Comparison of ENCODE assay signal across 9 mouse cellular contexts in genomic region chr2:31201851-31202250, GRCm38 (mm10). TPM values are rescaled to one million over a fixed set of nuclear protein-coding genes. Genes with fewer than 3 reads are reported as not detected.
DNase-seq lines count a peak whose midpoint lies in the region; ATAC-seq lines count a peak whose summit lies in the region.
"Had no signal": no experiment of that assay in that cellular context is flagged by ENCODE, and none has a peak within 500 bp of the region (broad histone marks: within the 10 kb centered on the region; RNA-seq: fewer than 3 reads in every experiment).

No protein-coding gene starts in this region.

- H3K9ac ChIP-seq in midbrain, embryonic 11.5 days (ENCODE audit: low read length) = no peak overlapping the region
- H3K9ac ChIP-seq in midbrain, embryonic 13.5 days (replicated peaks) = no peak overlapping the region
- H3K9ac ChIP-seq in stomach, embryonic 15.5 days = no peak overlapping the region
- H3K9ac ChIP-seq: forebrain, embryonic 15.5 days had no signal

- H3K4me1 ChIP-seq in heart, embryonic 10.5 days = peaks cover 84% of the 10 kb centered on the region
- no peaks in the 10 kb centered on the region for H3K4me1 ChIP-seq in midbrain, embryonic 11.5 days (ENCODE audit: control insufficient read depth, insufficient read depth, low read length)
- H3K4me1 ChIP-seq in midbrain, embryonic 13.5 days (replicated peaks) = peaks cover 24% of the 10 kb centered on the region
- no peaks in the 10 kb centered on the region for H3K4me1 ChIP-seq in stomach, embryonic 15.5 days

- no peak overlapping the region for H3K4me2 ChIP-seq in midbrain, embryonic 11.5 days
- H3K4me2 ChIP-seq in midbrain, embryonic 13.5 days (replicated peaks) = no peak overlapping the region
- H3K4me2 ChIP-seq in stomach, embryonic 15.5 days = no peak overlapping the region
- H3K4me2 ChIP-seq: forebrain, embryonic 15.5 days had no signal

- H3K9me3 ChIP-seq in heart, embryonic 10.5 days = no peaks in the 10 kb centered on the region
- no peaks in the 10 kb centered on the region for H3K9me3 ChIP-seq in midbrain, embryonic 11.5 days (ENCODE audit: control insufficient read depth, low read length)
- no peaks in the 10 kb centered on the region for H3K9me3 ChIP-seq in midbrain, embryonic 13.5 days
- no peaks in the 10 kb centered on the region for H3K9me3 ChIP-seq in stomach, embryonic 15.5 days
- H3K9me3 ChIP-seq: forebrain, embryonic 15.5 days had no signal

- DNase-seq in heart, embryonic 10.5 days (ENCODE audit: low spot score) = no peak
- DNase-seq in heart, postnatal 25 days (ENCODE audit: low spot score) = no peak
- DNase-seq in midbrain, embryonic 11.5 days (ENCODE audit: low spot score, missing footprints) = no peak
- peak; percentile 31 for DNase-seq in kidney, postnatal 10 days
- no peak for DNase-seq in layer of hippocampus, adult 9-11 months
- DNase-seq in gastrocnemius, postnatal 25 days = no peak

- H3K27me3 ChIP-seq in heart, embryonic 10.5 days (ENCODE audit: insufficient read depth, poor library complexity, severe bottlenecking) = no peaks in the 10 kb centered on the region
- no peaks in the 10 kb centered on the region for H3K27me3 ChIP-seq in midbrain, embryonic 11.5 days (ENCODE audit: control insufficient read depth, insufficient read depth, low read length)
- H3K27me3 ChIP-seq in midbrain, embryonic 13.5 days = no peaks in the 10 kb centered on the region
- no peaks in the 10 kb centered on the region for H3K27me3 ChIP-seq in stomach, embryonic 15.5 days (replicated peaks)
- H3K27me3 ChIP-seq: forebrain, embryonic 15.5 days had no signal

- intact Hi-C loops in heart, postnatal 25 days (cut with DNase I) = no loop called here

- no peak overlapping the region for H3K4me3 ChIP-seq in heart, embryonic 10.5 days
- no peak overlapping the region for H3K4me3 ChIP-seq in midbrain, embryonic 11.5 days (ENCODE audit: low read depth, low read length)
- no peak overlapping the region for H3K4me3 ChIP-seq in midbrain, embryonic 13.5 days (replicated peaks)
- no peak overlapping the region for H3K4me3 ChIP-seq in stomach, embryonic 15.5 days (replicated peaks)
- H3K4me3 ChIP-seq: forebrain, embryonic 15.5 days had no signal

- 0 out of 2 replicates have a peak, but pooled peaks have one; percentile 30 for ATAC-seq in midbrain, embryonic 11.5 days (ENCODE audit: low FRiP score)
- no peak for ATAC-seq in midbrain, embryonic 13.5 days
- ATAC-seq in stomach, embryonic 15.5 days (ENCODE audit: insufficient read depth, low FRiP score, low read depth) = peak; percentile 54
- ATAC-seq: forebrain, embryonic 15.5 days had no signal

- 48% methylated on average over 7 of the region's 7 CpGs for WGBS in heart, embryonic 10.5 days
- 78% methylated on average over 7 of the region's 7 CpGs for WGBS in midbrain, embryonic 11.5 days
- WGBS in midbrain, embryonic 13.5 days = 81% methylated on average over 7 of the region's 7 CpGs
- WGBS in stomach, embryonic 15.5 days = 77% methylated on average over 7 of the region's 7 CpGs

- H3K27ac ChIP-seq in heart, embryonic 10.5 days = peak overlapping the region; percentile 81
- no peak overlapping the region for H3K27ac ChIP-seq in midbrain, embryonic 11.5 days (ENCODE audit: low read depth, low read length)
- no peak overlapping the region for H3K27ac ChIP-seq in midbrain, embryonic 13.5 days
- H3K27ac ChIP-seq in stomach, embryonic 15.5 days = no peak overlapping the region
- H3K27ac ChIP-seq: forebrain, embryonic 15.5 days had no signal

- peaks cover 34% of the 10 kb centered on the region for H3K36me3 ChIP-seq in heart, embryonic 10.5 days
- H3K36me3 ChIP-seq in midbrain, embryonic 11.5 days (ENCODE audit: control insufficient read depth, insufficient read depth, low read length) = no peaks in the 10 kb centered on the region
- peaks cover 42% of the 10 kb centered on the region for H3K36me3 ChIP-seq in midbrain, embryonic 13.5 days
- H3K36me3 ChIP-seq in stomach, embryonic 15.5 days = no peaks in the 10 kb centered on the region

RNA-seq across cellular contexts. Expression of gene Ncs1, which starts 43.8 kb away (rescaled TPM):
- polyA plus RNA-seq in heart, embryonic 10.5 days (2016; fragmentation: Nextera tagmentation; extraction: Ambion mirVana) = 44.7 and 51.8 TPM in 2 replicates
- total RNA-seq in heart, postnatal 25 days (2021) = 10 to 100 TPM; 11.3 to 11.6 TPM
- 64.3 and 67.4 TPM in 2 replicates for polyA plus RNA-seq in midbrain, embryonic 11.5 days (2014; fragmentation: Nextera tagmentation; extraction: Ambion mirVana)
- 116 and 120 TPM in 2 replicates for polyA plus RNA-seq in midbrain, embryonic 13.5 days (2015; fragmentation: Nextera tagmentation; extraction: Ambion mirVana)
- polyA plus RNA-seq in stomach, embryonic 15.5 days (2015; fragmentation: Nextera tagmentation; extraction: Ambion mirVana) = 22.3 and 24.3 TPM in 2 replicates
- 1 to 10 TPM; 4.7 to 4.8 TPM for total RNA-seq in gastrocnemius, postnatal 25 days (2021)

RNA-seq across cellular contexts. Expression of gene Gpr107, which starts 49.7 kb away (rescaled TPM):
- 35.9 and 37.4 TPM in 2 replicates for polyA plus RNA-seq in heart, embryonic 10.5 days (2016; fragmentation: Nextera tagmentation; extraction: Ambion mirVana)
- 10 to 100 TPM; 33.1 to 35.1 TPM for total RNA-seq in heart, postnatal 25 days (2021)
- 26.5 and 27.8 TPM in 2 replicates for polyA plus RNA-seq in midbrain, embryonic 11.5 days (2014; fragmentation: Nextera tagmentation; extraction: Ambion mirVana)
- polyA plus RNA-seq in midbrain, embryonic 13.5 days (2015; fragmentation: Nextera tagmentation; extraction: Ambion mirVana) = 37.5 and 40.0 TPM in 2 replicates
- 33.2 and 35.3 TPM in 2 replicates for polyA plus RNA-seq in stomach, embryonic 15.5 days (2015; fragmentation: Nextera tagmentation; extraction: Ambion mirVana)
- 10 to 100 TPM; 24.1 to 24.8 TPM for total RNA-seq in gastrocnemius, postnatal 25 days (2021)
